Mouse (Mus musculus): Measurements from ENCODE around the gene Aatk.

DNA sequence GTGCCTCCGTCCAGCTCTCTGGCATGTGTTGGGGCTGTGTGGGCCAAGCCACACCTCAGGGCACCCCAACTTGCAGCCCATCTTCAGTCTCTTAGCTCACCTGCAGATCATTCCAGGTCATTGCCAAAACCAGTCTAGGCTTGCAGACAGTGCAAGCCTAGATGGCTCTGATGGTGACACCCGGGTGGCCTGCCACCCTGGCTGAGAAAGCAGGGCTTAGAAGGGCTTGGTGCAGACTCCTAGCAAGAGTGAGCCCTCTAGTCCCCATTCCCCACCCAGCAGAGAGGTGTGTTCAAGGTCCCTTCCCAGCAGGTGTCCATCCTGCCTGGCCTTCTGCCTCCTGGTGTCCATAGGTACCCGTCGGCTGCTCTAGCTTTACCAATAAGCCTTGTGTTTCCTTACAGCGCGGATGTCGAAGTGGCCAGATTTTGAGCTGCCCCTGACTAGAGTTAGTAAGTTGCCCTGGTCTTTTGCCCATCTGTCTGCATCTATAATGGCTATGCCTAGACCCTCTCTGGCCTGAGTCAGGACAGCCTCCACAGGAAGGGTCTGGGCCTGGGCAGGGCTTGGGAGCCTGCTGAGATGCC is 44.2 kb downstream of the Aatk start:
- TF ChIP-seq CTCF (IDR thresholded peaks at IDR 0.05; ENCODE audit: extremely low read depth, insufficient read depth, low read length): no peak
- no peak for TF ChIP-seq POLR2A (IDR thresholded peaks at IDR 0.05; ENCODE audit: extremely low read depth, insufficient read depth, low read length)
